Mouse (Mus musculus) urinary bladder, adult 18-20 months (tissue): ENCODE results near the gene Jmjd4.

Experiments used
- DNase-seq, 2 experiments: peaks; one replicate each; pipeline ENCODE4 v3.0.0; 2022; ENCODE audit warnings: low spot score in 2 of 2, mixed read lengths in 2 of 2

Jmjd4 gene

DNA sequence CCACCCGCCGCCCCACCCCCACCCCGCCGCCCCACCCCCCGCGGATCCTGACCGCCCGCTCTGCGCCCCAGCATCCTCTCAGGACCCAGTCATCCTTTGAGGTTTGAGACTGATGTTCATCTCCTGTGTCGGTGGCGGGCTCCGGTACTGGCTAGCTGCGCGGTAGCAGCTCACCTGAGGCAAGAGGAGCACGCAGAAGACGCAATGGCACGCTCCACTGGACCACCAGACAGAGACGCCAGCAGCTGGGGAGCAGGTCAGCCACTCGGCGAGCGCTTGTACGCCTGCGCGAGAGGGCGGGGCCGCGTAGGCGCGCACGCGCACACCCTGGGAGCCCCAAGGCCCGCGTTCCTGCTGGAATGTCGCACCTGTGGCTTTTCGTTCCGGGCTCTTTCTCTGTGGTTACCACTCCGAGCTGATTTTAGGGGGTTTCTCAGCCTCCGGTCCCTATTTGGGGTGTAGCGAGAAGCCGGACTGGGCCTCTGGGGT is at the start of gene Jmjd4:
Gene Jmjd4 (plus strand): TSS at position 305 of the 489 bp plus-strand sequence.
- peak; percentile 88 to 90 for DNase-seq

DNA sequence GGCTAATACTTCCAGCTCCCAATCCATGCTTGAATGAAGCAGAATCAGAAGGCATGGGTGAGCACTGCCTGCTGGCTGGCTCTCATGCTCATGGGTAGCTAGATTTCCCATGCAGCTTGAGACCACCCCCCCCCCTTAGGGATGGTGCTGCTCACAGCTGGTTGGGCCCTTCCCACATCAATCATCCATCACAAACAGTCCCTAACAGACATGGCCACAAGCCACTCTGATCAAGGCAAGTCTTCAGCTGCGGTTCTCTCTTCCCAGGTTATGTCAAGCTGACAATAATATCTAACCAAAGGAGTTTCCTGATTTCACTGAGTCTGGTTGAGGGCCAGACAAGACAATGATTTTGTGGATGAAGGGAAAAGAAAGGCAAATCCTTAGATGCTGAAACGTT is 49.0 kb upstream of the Jmjd4 start:
- DNase-seq: no peak

DNA sequence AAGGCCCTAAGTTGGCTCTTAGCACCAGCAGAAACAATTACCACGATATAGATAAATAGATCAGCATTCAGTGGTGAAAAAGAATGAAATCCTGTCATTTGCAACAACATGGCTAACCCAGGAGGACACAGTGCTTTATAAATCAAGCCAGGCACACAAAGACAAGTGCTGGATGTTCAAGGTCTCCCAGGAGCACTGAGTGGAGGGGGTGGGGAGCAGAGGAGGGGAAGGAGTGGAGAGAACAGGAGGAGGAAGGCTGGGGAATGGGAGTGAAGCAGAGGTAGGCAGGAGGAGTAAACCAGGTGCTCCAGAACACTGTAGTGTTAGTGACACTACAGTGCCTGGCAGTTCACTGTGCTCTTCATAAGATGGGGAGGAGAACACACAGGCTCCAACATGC is 44.1 kb upstream of the Jmjd4 start:
- no peak for DNase-seq

DNA sequence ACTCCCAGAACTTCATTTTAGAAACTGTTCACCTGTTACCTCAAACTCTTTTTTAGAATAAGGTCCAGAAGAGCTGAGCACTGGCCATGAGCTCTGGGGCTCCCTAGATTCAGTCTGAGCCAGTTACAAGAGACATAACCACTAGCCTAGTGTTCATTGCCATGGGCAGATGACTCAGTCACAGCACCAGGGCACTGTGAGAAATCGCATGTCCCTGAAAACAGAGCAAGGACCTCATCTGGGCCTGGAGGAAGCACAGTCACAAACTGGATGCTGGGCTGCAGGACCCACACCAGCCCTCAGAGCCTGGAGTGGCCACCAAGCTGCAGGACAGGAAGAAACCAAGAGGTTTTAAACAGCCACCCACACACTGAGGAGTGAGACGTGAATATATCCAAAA is 39.0 kb upstream of the Jmjd4 start:
- DNase-seq: no peak

DNA sequence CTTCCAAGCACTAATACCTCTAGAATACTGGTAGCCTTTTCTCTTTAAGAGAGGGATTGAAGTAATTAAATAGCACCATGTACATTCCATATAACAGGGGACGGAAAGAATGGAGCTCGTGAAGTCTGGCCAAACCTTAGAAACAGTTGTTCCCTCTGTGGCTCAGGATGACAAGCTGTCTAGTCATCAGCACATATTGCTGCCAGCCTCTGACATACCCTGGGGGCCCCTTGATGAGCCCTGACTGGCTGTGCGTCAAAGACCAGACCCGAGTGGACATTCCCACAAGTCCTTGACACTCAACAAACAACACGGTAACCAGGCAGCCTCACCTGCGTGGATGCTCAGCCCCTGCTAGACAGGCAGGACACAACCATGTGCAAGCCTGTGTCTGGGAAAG is 37.8 kb upstream of the Jmjd4 start:
- no peak for DNase-seq

DNA sequence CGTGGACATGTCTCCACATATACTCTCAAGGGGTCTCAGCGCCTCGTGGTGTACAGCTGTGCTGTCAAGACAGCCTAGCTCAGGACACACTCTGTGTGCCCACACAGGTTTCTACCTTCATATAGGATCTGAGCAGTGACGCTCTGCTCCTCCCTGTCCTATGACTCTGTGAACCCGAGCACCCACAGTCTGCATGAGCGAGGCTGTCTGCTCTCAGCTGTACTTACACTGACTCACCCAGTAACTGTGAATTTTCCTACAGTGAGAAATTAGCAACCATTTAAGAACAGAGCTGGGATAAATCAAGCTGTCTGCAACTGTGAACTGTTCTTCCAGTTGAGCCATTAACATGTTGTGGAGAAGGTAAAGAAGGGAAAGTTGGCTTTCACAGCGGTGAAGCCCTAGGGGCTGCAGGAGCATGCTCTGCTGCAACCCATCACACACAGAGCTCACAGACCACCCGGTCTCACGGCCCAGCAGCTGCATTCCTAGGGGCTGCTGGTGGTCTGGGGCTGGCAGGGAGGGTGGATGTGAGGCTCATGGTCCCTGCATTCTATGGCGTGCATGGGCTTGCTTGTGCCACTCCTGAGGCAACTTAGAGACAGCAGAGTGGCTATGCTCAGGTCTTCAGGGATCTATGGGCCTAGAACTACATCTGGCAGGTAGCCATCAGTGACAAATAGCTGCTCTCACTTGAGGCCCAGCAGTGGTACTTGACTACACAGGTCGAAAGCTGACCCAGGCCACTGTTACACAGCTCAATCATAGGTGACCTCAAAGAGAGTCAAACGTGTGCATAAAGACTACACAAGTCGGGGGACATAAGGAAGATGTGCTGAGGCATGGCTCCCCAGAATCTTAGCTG is 36.6 kb upstream of the Jmjd4 start:
- DNase-seq: no peak

DNA sequence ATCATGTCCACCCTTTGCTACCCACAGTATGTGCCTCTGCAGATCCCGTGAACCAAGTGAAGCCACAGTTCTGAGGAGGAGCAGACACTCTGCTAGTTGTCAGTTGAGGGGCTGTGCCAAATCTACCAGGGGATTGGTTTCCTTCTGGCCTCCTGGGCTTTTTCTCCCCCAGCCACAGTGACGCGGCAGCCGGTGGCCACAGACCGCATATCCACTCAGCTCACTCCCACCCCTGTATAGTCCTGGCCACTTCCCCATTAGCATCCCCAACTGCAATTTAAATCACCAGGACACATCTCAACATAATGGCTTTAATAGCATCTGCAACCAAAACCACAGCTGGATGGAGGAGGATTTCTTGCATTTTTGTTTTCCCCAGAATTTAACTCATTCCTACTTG is 31.1 kb upstream of the Jmjd4 start:
- DNase-seq: no peak

DNA sequence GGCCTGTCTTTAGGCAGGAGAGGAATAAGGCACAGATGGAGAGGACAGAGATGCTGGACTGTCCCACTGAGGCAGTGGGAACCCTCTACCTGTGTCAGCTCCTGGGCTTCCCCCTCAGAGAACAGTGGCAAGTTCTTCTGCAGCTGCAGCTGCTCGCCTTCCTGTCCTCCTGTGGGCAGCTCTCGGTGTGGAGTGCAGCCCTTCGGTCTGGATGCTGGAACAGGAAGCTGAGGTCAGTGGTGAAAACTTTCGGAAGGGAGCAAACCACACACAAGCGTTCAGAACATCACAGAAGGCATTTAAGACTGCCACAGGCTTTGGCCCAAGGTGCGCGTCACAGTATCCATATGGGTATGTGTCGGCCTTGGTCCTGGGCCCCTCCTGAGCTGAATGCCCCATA is 28.4 kb upstream of the Jmjd4 start:
- no peak for DNase-seq

DNA sequence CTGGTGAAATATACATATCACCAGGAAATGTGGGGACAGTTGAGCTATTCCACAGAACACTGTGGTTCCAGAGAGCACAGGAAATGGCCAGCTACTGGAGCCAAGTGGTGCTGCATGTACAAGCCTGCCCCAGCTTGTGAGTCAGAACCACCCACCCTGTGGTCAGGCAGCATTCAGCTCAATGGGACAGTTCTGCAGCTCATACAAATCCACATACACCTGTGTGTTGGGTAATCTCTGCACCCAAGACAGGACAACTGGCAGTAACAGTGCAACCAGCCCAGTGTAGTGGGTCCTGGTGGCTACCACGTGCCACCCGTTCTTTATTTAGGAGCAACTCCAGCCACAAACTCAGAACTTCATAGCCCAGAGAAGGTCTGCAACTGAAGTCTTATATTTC is 27.9 kb upstream of the Jmjd4 start:
- DNase-seq: peak in 1 of 2 experiments; percentile 74

DNA sequence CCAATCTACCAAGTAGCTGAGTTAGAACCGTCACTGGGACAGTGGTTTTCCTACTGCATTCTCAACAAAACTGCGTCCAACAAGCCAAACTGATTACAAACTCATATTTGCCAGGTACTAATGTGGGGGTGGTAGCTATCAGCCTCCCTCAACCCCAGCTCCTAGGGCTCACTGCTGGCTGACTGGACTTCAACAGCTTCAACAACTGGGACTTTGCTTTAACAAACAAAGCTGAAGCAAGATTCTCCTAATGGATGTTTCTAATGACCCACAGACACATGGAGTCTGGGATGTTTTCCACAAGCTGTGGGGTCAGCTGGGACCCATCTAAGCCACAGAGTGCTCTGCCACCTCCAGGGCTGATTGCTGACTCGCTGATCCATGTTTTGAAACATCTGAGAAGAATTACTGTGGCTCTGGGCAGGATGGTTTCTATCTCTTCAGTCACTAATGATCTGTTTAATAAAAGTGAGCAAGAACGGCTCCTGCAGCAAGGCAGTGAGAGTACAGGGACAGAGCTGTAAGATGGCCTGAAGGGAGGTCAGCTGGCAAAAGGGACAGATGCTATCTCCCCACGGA is 26.7 kb upstream of the Jmjd4 start:
- DNase-seq: no peak

DNA sequence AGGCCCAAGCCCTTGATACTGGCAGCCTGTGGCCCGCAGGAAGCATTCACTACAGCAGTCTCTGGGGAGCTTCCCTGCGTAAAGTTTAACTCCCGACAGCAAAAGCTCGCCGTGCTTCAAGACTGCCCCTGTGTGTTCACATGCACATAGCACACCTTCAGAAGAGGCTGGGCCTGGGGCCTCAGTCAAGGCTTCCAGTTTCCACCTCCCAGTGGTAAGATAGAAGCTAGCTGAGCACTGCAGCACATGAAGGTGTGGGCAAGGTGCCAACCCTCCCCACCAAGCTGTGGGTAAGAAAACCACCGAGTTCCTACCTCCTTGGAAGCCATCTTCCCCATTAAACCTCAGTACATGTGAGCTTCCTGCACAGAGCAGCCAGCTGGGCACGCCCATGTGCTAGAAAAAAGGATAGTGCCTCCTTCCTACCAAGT is 24.2 kb upstream of the Jmjd4 start:
- no peak for DNase-seq

DNA sequence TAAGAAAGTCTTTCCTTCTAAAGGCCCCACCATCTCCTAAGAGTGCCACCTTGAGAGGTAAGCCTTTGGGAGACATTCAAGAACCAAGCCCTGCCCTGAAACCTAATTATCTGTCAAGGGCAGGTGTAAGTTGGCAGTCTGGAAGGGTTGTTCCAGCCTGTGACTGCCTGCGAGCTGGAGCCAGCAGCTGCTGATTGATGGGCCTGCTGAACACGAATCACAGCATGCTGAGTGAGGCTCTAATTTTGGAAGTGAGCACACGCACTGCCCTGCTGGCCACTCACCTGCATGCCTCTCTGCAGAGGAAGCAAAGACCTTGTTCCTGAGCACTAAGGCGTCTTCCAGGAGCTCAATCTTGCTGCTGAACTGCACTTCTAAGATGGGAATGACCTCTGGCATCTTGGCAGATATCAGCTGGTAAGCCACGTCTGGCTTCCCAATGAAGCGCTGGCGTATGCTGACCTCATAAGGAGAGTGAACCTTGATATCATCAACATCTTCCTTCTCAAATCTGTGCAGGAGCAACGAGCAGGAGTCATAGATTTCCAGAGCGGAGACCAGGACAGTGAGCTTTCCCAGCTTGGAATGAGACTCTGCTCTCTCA is 21.7 kb upstream of the Jmjd4 start:
- DNase-seq: no peak

DNA sequence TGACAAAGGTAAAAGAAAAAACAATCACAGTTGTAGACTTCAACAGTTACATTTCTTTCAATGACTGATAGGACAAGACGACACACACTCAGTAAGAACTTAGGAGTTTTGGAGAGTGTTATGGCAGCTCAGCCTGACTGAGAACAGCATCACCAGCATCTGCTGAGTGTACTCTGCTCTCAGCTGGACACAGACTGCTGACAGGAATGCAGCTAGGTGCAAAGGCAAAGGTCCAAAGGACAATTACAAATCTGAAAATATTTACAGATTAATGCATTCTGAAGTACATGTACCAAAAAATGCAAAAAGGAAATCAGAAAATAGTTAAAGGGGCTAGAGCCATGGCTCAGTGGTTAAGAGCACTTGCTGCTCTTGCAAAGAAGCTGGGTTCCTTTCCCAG is 19.9 kb upstream of the Jmjd4 start:
- DNase-seq: no peak

DNA sequence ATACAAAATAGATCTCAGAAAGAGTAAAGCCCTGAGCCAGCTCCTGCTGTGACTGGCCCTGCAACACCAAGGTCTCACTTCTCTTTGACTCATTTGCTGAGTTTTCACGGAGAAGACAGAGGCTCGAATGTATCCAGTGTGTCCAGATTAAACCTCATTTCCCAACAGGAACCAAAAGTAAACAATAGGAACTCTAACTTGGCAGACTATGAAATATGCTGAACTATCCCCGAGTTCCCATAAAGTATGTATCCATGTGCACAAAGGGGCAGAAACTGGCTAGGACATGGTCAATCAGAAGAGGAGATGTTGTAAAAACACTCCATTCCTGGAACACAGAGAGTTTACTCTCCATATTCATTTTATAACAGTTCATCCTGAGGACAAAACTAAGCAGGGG is 17.6 kb upstream of the Jmjd4 start:
- no peak for DNase-seq

DNA sequence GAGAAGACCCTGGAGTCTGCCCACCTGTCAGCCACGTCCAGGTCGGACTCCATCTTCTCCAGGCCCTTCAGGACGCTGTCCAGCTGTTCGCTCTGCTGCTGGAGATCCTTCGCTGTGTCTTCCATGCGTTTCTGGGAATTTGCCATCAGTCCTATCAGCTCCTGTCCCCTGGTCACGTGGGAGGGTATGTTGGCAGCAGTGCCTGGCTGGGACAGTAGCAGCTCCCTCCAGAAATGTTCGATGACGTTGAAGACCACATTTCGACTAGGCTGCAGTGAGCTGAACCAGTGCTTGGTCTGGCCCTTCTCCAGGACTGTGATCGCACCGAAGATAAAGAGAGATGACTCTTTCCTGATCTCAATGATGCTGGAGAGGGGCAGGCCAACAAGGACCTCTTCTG is 11.9 kb upstream of the Jmjd4 start:
- no peak for DNase-seq

DNA sequence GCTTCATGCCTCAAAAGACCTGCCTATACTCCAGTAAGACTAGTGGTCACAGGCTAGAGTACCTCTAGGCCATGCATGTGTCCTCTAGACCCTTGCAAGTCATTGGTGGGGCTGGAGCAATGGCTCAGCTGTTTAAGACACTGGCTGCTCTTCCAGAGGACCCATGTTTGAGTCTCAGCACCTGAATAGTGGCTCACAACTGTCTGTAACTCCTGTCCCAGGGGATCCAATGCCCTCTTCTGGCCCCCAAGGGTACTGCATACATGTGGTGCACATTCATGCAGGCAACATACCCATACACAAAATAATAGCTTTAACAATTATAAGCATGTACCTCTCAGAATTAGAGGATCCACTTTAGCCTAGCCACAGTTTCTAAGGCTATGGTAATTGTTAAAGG is 6.7 kb upstream of the Jmjd4 start:
- DNase-seq: no peak

DNA sequence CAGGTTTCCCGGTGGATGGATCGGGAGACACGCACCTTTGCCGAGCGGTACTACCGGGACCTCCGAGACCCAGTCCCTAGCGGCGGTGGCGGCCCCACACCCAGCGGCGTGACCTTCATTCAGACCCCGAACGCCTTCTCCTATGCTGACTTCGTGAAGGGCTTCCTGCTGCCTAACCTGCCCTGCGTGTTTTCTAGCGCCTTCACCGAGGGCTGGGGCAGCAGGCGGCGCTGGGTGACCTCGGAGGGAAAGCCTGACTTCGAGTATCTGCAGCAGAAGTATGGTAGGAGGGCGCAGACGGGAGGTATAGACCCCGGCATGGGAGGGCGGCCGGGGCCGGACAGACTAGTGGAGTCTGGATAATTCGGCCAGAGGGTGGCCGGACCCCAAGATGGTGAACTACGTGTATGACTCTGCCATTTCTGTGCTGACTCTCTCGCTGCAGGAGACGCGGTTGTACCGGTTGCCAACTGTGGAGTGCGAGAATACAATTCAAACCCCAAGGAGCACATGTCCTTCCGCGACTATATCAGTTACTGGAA is 456 bp downstream of the Jmjd4 start:
- DNase-seq: peak in 1 of 2 experiments; percentile 22

DNA sequence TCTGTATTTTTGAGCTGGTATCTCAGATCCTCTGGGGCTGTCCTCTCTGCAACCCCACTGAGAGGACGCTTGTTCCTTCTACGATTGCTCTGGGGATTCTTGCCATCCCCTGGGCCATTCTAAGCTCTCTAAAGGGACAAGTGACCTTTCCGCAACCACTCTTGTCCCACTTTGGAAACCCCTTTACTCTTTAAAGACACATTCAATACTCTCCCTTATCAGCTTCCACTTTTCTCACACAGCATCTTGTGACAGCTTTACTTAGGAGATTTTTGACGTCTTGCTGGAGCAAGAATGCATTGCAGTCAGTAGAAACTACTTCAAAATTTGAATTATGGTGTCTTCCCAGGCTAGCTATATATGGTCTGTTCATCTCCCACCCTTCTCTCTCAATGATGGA is 1.2 kb downstream of the Jmjd4 start, which contains the start of gene Snap47:
Gene Snap47 (minus strand): TSS at position 101 of the 400 bp plus-strand sequence.
- no peak for DNase-seq

DNA sequence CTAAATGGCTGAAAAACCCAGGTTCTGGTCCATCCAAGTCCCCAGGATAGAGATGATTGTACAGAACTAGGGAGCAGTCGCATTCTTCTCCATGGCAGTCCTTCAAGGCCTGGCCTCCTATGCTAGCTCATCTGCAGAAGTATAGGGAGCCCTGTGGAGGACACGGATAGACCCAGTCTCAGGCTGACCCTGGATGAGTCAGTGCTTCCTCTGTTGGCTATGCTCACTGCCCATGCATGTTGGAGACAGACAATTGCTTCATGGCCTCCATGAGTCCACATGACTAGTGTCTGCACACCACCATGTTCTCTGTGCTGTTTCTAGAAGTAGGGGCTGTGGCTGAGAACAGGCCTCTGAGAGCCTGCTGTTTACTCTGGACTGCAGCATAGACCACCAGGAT is 6.5 kb downstream of the Jmjd4 start:
- DNase-seq: no peak

DNA sequence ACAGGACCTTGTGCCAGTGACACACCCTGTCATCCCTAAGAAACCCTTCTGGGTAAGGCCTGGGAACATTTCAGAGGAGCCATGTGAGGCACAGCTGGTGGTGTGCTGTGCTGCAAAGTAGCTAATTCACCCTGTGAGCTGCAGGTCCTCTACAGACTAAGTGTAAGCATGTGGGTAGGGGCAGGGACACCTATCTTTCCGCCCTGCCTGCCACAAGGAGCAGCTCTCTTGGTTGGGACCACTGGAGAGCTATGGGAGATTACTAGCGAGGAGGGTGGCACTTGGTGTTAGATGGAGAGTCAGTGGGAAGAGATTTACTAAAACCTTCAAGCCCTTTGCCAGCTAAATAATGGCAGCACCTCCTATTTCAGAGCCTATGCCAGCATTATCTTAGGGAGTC is 7.0 kb downstream of the Jmjd4 start:
- DNase-seq: no peak

DNA sequence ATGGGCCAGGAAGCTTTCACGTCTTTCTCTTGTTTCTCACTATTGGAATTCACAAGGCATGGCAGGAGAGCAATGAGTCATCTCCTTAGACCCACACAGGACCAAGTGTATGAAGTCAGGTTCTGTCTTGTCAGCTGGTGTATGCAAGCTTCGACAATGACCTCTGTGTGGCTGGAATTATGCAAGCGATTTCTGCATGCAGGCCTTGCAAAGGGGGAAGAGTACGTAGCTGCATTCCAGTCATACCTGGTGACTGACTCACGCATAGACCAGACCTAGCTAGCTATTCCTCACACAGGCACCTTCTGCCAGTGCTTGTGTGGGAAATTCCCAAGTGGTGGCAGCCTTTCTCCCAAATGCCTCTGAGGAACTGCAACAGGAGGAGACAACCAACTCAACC is 9.1 kb downstream of the Jmjd4 start:
- peak; percentile 65 to 80 for DNase-seq

DNA sequence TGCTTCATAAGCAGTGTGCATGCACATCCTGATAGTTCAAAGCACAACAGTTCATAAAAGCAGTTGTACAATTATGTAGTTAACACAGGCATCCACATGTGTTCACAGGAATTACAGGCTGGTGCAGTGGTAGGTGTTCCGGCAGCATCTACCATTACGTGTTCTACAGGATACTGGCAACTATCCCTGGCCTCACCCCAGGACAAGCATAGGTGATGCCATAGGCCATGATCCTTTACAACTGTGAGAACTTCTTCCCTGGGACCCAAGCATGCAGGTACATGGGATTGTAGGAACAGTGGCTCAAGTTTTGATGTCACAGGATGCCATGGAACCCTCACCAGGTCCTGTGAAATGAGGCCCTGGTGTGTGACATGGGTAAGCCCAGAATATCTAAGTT is 10.6 kb downstream of the Jmjd4 start:
- DNase-seq: no peak
